Mouse (Mus musculus) cerebral cortex, adult 2 months (tissue): ENCODE data around the gene Fam110c.

Experiments used
- WGBS: fragments of 180-500 bp; shearing (Covaris S2); methylation state at CpG from one replicate; pipeline ENCODE4 v1.1.7; 2018; 5-methylcytosine and 5-hydroxymethylcytosine counted together

The Fam110c gene

DNA sequence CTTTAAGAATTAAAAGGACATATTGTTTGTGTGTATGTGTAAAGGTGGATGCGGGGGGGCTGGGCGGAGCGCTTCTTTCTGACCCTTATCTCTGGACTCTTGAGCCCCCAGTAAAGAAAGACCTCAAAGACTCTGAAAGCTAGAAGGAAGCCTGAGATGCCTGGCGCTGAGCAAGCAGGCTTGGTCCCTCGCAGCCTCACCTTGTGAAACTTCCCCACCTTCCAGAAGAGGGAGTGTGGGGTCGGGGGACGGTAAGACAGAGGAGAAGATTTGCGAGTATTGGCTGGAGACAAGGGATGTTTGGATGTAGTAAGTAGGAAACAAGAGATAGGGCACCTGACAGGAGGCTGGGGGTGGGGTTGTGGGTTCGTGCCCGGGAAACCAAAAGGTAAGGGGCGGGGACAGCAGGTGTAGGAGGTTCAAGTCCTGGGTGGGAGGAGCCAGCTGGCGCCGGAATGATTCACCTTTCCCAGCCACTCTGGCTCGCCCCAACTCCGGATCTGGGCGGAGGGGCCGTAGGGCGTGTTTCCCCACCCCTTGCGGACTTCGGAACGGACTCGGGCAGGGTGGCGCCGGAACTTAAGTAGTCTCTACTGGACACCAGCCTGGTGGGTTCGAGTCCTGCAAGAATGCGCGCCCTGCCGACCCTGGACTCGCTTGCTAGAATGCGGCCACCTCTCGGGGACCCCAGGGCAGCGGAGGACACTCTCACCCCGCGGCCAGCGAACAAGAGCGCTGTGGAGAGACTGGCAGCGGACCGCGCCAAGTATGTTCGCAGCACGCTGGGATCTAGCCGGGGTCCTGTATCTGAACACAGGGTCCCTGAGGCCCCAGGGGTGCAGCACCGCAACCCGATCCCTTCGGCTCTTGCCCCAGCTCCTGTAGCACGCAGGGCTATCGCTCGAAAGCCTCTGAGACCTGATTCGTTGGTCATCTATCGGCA, at the start of gene Fam110c:
Fam110c (plus strand) TSS at position 450 of the 943 bp plus-strand sequence.
- WGBS = 4% methylated on average over 50 of the region's 50 CpGs

DNA sequence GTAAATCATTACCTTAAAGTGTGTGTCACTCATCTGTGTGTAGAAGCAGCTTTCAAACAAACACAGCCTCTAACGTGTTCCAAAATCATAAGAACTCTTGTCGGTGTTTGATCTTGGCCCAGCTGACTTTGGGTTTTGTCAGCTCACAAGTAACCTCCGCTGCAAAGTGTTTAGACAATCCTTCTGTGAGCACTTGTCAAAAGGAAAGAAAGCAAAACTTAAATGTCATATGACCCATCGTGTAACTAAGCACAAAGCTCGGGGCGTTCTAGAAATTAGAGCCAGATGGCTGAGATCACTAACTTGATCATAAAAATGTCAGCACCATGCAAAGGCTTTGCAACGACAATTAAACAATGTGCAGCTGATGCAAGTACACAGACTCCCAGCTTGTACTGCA, 47.2 kb upstream of the Fam110c start:
- WGBS = 71% methylated on average over 7 of the region's 7 CpGs

DNA sequence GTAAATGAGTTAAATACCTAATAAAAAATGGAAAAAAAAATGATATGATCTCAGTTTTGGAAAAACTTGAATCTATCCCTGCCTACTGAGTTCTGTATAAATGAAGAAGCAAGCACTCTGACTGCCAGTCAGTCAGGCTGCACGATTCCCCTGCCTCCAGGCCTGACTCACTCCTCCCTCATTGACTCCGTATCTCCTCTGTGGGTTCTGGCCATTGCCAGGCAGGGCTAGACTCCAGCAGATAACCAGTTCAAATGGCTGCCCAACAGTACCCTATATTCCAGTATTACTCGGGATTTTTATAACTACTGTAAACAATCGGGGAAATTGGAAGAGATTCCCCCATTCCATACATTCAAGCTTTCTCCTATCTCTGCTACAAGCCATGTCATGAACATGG, 21.6 kb upstream of the Fam110c start:
- WGBS = 87% methylated on average over 4 of the region's 4 CpGs

DNA sequence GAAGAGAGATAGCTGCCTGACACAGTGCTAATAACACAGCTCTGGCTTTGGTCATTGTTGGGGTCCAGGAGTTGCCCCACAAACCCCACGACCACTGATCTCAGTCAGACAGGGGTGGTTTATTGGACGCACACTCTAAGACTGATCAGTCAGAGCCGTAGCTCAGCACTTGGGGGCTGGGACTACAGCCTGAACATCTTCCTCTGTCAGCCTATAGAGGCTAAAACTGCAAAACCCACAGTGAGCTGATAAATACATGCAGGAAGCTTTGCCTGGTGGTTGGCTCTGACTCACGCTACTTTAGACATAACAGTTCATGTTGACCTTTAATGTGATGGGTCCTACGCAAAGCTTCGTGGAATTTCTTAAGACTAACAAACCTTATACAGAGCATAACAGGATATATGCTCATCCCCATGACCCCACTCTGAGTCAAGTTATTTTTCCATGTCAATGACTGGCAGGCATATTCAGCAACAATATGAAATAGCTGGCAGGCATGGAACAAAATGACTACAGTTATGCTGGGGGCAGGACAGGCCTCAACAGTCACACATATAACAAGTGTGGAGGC, 17.3 kb upstream of the Fam110c start:
- WGBS = 81% methylated on average over 6 of the region's 6 CpGs

DNA sequence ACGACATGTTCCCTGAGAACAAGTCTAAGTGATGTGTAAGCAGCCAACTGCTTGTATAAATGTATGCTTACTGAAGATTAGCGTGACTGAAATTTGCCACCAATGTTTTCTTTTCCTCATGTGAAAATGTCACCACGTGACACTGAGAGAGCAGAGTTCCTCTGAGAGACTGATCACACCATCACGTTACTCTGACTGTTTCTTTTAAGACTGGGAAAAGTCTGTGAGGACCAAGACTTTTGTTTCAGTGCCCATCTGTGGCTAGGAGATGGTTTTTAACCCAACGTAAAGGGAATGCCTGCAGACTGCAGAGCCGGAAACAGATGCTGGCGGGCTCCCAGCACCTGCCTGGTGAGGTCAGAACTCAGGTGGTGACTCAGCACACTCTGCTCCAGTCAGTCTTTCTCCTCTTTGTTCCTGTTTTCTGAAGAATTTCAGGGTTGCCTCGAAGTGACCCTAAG, 14.2 kb upstream of the Fam110c start:
- WGBS = 31% methylated on average over 8 of the region's 8 CpGs

DNA sequence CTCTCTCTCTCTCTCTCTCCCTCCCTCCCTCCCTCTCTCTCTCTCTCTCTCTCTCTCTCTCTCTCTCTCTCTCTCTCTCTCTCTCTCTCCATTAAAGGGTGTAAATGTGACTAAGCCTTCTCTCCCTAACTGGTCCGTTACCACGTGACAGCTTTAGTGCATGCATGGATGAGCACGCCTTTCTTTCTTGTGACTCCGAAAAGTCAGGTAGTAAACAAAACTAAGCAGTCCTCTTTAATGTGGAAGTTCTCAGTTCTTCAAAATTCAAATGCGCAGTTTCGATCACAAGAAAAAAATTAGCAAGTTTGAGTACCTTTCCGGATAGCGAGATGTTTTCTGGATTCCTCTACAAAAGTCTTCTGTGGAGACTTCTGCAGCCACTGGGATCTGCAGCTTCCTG, 13.4 kb upstream of the Fam110c start:
- 39% methylated on average over 8 of the region's 8 CpGs for WGBS

DNA sequence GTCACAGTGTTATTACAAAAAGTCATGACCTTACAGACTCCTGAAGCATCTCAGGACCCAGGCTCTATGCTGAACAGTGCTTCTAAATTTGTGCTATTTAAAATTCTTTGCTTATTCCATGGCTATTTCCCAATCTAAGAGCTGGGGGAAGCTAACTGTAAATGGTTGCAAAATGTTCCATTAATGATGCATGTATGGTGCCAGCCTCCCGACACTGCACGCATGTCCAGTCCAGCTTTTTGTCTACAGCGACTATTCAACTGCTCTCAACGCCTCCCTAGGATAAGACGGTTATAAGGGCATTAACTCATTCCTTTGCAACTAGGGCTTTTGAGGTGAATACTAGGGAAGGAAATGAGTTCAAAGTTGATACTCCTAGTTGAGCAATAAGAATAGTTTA, 2.4 kb upstream of the Fam110c start:
- WGBS = 78% methylated on average over 5 of the region's 5 CpGs

DNA sequence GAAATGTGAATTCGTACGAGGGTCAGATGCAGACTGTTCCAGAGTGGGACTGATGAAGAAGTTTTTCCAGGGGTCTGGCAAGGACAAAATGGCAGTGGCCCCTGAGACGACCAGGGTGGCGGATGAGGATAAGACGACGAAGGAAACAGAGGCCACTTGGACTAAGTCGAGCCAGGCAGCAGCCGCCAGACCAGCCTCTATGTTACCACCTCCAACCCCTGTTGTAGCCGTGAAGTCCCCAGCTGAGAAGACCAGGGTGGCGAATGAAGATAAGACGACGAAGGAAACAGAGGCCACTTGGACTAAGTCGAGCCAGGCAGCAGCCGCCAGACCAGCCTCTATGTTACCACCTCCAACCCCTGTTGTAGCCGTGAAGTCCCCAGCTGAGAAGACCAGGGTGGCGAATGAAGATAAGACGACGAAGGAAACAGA, 710 bp downstream of the Fam110c start:
- 2% methylated on average over 18 of the region's 18 CpGs for WGBS

DNA sequence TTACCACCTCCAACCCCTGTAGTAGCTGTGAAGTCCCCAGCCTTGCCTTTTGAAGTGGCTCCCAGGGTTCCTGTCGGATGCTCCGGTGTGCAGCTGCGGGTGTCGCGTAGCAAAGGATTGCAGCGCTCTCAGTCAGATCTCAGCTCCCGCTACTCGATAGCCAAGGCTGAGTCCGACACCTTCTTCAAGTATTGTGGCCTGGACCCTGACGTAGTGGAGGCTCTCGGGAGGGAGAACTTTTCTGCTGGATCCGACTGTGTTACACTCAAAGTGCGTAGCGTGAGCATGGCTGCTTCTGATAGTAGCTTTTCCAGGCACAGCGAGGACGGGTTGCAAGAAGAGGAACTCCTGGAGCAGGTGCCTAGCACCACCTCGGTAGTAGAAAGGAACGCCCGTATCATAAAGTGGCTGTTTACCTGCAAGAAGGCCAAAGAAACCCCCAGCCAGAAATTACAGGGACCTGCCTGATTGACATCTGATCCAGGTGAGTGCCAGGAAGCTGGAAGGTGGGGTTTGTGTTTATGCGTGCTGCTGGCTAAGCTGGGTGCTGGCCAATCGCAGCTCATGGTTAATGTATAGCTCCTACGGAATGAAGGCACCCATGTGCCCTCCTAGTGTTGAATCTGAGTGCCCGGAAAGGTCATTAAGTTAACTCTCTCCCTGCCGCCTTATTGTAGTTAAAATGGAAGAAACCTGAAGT, 1.3 kb downstream of the Fam110c start:
- WGBS = 6% methylated on average over 24 of the region's 24 CpGs

DNA sequence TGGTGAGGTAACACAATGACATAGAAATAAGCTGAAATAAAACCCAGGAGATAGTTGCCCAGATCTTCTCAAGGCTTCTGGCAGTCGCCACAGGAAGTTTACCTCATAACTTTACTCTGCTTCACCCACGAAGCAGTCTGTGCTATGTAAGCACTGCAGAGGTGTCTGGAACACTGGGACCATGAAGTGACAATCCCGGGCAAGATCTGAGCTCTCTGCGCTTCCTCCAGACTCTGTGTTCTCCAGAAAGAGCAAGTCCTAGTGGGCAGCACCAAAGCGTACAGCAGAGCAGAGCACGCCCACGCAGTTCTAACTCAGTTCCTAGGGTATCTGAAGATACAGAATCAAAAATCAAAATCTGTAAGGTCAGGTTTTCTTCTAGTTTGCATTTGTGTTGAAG, 3.4 kb downstream of the Fam110c start:
- 58% methylated on average over 7 of the region's 7 CpGs for WGBS

DNA sequence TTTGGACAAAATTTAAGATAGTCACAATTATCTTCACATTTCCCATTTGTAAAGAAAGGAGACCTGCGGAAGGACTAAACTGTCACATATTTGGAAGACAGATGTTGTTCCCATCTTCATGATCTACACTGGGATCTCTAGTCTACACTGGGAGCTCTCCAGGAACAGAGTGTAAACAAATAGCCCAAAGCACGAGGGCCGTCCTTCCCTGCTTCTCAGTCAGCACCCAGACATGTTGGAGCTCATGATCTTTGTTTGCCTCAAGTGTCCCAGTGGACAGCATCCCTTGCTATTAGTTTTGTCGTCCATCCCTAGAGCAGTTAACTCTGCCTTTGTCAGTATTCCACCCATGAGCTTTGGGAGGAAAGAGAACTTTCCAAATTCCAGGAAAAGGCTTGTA, 4.4 kb downstream of the Fam110c start:
- whole genome bisulfite sequencing = 72% methylated on average over 4 of the region's 4 CpGs

DNA sequence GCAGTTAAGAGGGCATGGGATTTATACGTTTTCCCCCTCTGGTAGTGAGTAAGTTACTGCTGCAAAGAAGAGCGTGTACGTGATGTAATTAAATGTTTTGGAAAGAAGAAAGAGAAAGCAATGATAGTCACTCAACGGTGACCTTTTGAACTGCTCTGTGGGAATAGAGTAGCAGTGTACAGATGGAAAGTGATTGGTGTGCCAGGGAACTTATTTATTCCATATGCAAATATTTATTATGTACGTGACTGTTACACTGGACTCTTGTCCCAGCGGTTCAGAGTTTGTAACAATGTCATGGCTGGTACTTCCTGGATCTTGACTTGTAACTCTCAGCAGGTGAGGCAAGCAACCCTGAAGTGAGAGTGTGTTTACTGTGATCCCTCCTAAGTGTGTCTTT, 6.7 kb downstream of the Fam110c start:
- 85% methylated on average over 6 of the region's 6 CpGs for WGBS

DNA sequence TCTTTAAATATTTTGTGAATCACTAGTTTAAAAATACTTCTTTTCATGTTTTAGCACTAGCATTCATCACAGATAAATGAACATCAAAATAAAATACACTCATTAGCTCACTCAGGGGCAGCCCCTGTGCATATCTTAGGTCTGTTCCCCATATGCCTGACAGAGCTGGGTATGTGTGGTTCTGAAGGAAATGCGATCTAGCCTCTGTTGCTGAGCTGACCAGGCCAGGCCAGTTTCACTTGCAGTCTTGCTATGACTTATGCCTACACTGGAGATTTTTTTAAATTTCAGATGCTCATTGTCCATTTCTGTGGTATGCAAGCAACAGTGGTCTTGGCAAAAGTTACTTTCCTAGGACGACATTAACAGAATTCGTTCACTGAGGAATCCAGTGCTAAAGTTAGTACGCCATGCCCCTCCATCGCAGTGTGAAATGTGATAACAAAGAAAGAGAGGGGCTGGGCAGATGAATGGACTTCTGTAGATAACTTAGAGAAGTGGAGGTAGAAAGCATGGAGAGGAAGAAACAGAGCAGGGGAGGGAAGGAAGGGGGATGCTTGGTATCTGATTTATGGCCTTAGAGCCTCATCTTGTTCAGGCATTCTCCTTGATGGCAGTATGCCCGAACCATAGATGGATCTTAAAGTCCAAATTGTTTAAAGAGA, 7.4 kb downstream of the Fam110c start:
- 90% methylated on average over 6 of the region's 6 CpGs for WGBS

DNA sequence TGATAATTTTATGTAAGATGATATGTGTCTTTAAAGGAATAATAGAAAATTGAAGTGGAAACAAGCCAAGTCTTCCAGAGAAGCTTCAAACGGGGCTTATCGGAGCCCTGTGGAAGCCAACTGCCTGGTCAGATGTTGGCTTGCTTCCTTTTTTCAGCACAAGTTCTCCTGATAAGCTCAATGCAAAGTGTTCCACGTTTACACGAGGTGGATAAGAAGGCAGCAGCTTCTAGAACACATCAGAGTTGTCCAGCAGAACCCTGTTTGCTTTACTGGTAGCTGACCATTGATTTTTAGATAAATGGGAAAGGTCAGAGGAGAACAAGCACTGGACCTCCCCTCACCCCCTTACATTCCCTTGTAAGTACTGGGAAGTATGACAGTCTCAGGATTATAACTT, 9.3 kb downstream of the Fam110c start:
- 86% methylated on average over 4 of the region's 4 CpGs for WGBS

DNA sequence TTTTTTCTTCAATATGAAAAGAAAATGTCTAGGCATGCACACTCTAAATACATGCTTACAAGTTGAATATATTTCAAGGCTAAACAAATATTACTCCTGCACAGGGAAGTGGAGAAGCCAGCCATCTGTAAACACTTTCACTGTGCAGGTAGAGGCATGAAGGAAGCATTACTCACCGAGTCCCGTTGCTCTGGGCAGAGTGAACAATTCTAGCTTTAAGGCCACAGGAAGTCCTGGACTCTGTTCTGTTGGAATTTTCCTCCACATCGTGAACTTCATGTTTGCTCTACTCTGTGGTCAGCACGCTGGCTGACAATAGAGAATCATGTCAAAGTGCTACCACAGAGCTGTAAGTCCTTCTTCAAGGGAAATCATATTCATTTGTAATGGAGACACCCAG, 9.7 kb downstream of the Fam110c start:
- 69% methylated on average over 4 of the region's 4 CpGs for WGBS

DNA sequence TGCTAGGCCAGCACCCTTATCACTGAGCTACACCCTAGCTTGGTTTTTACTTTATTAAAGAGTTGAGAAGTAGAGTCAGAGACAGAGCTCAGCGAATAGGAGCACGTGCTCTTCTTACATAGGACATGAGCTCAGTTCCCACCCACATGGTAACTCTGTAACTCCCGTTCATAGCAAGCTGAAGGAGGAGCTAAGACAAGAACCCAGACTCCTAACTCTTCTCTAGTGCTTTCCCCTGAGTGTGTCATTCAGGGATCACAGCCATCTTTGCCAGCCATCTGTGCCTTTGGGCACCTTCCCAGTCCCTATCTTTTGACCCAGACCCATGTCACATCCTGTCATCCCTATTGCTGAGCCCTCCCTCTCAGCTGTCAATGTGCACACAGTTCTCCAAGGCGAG, 13.4 kb downstream of the Fam110c start:
- 84% methylated on average over 4 of the region's 4 CpGs for WGBS

DNA sequence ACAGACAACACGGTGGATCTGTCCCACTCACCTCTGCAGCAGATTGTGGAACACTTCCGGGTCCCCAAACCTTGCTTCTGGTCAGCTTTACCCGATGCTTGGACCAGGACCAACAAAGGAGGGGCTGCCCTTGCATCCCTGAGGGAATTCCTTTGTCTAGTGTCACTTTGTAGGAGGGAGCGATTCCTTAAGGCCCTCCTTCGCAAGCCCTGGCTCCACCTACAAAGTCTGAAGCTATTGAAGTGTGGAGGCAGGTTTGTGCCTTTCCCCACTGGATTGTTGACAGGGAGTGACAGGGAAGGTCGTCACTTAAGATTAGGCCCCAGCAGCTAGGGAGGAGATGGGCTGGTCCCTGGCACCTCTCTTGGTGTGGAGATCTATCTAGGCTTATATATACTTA, 16.7 kb downstream of the Fam110c start:
- 57% methylated on average over 6 of the region's 6 CpGs for WGBS

DNA sequence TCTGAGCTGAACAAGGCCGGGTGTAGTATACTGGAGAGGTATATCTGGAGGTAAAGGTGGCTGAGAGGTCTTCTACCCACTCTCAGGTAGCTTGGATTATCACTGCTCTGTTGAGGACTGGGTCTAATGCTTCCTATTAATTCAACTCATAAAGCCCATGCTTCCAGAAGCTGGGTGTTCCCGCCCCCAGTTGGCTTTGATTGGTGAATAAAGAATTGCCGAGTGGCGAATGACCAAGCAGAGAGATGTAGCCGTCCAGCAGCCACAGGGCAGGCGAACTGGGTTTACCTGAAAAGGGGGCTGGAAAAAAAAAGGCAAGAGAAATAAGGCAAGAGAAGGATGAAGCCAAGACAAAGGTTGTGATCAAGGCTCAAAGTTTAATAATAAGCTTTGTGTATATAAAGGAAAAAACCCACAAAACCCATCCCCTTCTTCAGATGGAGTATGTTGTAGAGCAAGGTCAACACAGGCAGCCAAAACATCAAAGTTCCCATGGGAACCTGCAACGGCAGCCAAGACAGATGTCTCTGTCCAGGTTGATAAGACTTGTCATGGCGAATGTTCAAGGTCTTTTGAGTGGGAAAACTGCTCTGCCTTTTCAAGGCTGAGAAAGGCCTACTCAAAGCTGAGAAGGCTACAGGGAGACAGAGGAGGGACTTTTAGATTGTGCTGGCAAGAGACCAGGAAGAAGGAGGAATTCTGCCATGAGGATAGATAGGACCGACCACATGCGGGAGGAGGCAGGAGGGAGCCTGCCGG, 17.4 kb downstream of the Fam110c start:
- WGBS = 82% methylated on average over 11 of the region's 11 CpGs

DNA sequence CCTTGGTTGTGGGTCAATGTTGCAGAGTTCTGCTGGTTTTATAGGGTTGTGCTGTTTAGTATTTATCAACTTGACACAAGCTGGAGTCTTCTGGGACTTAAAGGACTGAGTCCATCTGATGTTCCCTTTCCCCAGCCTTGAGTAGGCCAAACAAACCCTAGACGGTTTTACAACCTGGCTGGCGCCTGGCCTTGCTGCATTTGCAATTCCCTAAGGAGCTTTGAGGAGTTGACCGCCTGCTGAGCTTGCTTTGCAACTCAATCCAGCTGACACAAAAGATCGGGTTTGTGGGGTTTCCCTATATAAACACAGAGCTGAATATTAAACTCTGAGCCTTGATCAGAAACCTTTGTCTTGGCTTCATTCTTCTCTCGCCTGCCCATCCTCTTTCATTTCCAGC, 18.8 kb downstream of the Fam110c start:
- WGBS = 56% methylated on average over 5 of the region's 5 CpGs

DNA sequence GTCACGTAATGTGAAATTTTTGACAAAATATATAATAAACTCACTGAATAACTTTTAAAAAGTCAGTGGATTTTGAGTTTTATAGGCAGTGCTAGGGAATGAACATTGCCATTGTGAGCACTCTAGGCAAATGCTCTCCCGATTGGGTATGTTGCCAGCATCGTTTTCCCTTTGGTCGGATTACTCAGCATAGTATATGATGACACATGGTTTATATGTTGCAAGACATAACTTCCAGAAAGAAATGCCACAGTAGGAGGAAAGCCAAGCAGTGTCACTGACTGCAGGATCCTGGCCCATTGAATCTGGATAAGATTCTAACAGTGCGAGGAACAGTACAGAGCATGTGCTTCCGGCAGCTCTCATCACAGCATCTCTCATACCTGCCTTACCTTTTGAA, 23.5 kb downstream of the Fam110c start:
- WGBS = 91% methylated on average over 6 of the region's 6 CpGs

DNA sequence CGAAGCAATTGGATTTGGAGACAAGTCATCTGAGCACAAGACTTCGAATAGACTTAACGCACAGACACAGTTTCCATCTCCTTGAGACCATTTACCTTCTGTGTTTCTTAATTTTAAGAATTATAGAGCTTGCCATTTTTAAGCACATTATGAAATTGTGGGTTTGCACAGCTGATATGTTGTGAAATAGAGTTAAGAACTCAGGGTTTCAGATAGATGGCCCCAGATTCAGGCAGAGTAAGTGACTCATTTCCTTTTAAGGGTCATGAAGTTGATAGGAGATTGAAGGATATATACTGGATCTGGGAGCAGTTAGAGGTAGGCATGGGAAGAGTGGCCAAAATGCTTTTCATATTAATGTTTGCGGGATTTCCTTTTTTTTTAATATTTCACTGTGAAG, 27.5 kb downstream of the Fam110c start:
- 96% methylated on average over 4 of the region's 4 CpGs for WGBS
